Mouse (Mus musculus) embryonic stem cell, embryonic (primary cell): Measurements from ENCODE around the gene Brms1.

Source experiments
- CTCF ChIA-PET, 4 experiments: fragments of 300-600 bp in 2 of 4; fragments of 350-600 bp in 2 of 4; sonication (Branson Sonifier 250); formaldehyde crosslinking; loops; one replicate each; lab custom pipeline; 2022; ENCODE audit warnings: inconsistent platforms in 2 of 4; lab: Charles Lee
- POLR2A ChIA-PET, 4 experiments: fragments of 300-600 bp in 2 of 4; fragments of 350-600 bp in 2 of 4; sonication (Branson Sonifier 250); formaldehyde crosslinking; loops; one replicate each; lab custom pipeline; 2022; ENCODE audit warnings: antibody characterized with exemption in 4 of 4, inconsistent platforms in 1 of 4; lab: Charles Lee

Brms1 gene

DNA sequence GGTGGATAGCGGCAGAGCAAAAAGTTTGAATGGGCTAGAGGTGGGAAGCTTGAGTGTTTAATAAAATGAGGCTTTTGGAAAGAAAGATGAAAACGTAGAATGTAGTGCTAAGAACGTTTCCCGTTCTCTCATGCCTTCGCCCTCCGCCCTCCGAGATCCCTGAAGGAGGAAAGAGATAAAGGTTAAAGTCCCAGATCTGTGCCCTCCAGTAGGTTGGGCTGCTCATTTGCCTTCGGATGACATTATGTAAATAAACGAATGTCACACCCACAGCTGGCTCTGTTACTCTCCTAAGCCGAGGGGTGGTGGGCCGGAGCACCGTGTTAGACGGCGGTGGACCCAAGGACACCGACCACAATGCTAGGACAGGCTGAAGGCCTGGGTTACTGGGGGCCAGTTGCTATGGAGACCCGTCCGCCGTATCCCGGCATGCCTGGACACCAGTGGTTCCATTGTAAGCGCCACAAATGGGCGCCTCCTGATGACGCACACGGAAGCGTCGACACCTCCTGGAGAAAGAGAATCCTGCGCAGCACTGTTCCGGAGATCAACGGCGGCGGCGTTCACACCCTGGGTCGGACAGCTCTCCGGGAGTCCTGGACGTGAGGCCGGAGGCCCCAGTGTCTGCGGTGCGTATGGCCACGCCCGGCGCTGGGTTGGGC is at the start of gene Brms1:
Brms1 (plus strand) TSS at position 493 of the 662 bp plus-strand sequence.
- ChIA-PET CTCF (interaction anchor here (0.5 to 4.6 kb wide), 10 partner anchors 9 to 989 kb away, joined by 3 to 77 read pairs (median 3); partner anchors contain the start of genes Rin1 (in 1 of the 4) and Yif1a (in 1 of the 4)), POLR2A (interaction anchor here in 3 of 4 experiments (1.0 to 7.3 kb wide), 17 partner anchors 8 to 416 kb away, joined by 3 to 96 read pairs (median 4); partner anchors contain the start of genes Rin1 (in 2 of the 3), Slc29a2 (in 2 of the 3), Cd248 (in 1 of the 3) and Dpp3 (in 1 of the 3))

DNA sequence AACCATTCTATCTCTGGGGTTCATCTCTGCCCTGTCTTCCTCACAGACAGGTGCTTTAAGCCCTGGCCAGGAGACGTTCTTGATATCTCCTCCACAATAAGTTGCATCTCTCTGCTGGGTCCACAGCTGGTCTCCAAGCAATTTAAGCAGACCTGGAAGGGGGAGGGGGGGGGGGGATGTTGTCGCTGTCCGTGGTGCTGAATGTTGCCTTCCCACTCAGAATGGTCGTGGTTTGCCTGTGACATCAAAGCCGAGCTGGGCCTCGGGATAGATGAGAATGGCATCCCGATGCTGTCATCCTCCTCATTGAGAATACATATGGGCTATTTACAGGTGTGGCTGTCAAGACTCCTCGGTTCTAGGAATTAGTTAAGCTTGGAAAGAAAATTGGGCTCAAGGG is 48.8 kb upstream of the Brms1 start:
- ChIA-PET POLR2A (interaction anchor here in 3 of 4 experiments (0.6 to 1.0 kb wide), 13 partner anchors 11 to 501 kb away, joined by 3 to 4 read pairs (median 3); partner anchors contain the start of genes AC124502.3 (in 1 of the 3) and B4gat1 (in 1 of the 3)), CTCF (interaction anchor here (0.6 to 2.5 kb wide), 8 partner anchors 9 to 992 kb away, joined by 3 to 12 read pairs (median 4); partner anchors contain the start of genes Gm49405 (in 1 of the 4) and Nudt8 (in 1 of the 4))

DNA sequence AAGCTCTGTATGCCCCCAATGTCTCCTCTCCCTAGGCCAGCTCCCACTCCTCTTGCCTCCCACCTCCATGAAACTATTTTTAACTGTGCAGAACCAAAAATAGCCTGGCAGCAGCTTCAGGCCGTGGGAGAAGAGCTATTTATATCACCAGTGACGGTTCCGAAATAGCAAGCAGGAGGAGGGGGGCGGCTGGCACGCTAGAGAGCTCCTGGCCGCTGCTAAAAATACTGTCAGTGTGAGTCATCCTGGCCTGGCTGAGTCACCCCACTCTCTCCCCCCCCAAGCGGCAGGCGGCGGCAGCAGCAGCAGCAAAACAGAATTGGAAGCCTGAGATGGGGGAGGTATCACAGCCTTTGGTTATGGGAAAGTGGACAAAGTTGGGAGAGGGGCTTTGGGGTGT is 48.2 kb upstream of the Brms1 start:
- ChIA-PET POLR2A (interaction anchor here in 3 of 4 experiments (0.5 to 1.0 kb wide), 12 partner anchors 10 to 500 kb away, joined by 3 to 4 read pairs (median 3); partner anchors contain the start of genes AC124502.3 (in 1 of the 3) and B4gat1 (in 1 of the 3)), CTCF (interaction anchor here (0.6 to 2.5 kb wide), 8 partner anchors 9 to 993 kb away, joined by 3 to 12 read pairs (median 4); partner anchors contain the start of genes Gm49405 (in 1 of the 4) and Nudt8 (in 1 of the 4))

DNA sequence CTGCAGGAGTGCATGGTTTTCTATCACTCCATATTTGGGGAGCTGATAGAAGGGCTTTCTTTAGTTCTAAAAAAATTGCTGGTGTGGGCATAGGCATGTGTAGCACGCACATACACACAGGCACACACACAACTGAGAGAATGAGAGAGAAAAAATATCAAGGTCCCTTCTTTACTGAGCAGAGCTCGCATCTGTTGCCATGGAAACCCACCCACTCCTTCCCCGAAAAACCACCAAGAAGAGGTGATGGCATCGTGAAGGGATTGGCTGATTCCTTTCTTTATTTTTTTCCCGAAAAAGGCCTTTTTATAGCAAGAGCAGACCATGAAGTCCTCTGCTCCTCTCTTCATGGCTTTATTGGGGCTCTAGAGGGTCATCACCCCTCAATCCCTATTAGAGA is 47.1 kb upstream of the Brms1 start:
- CTCF ChIA-PET = interaction anchor here in 1 of 4 experiments (2.5 kb wide), 1 partner anchor 12 kb away, joined by 9 read pairs; no protein-coding TSS in a partner anchor
- POLR2A ChIA-PET = no interaction called here

DNA sequence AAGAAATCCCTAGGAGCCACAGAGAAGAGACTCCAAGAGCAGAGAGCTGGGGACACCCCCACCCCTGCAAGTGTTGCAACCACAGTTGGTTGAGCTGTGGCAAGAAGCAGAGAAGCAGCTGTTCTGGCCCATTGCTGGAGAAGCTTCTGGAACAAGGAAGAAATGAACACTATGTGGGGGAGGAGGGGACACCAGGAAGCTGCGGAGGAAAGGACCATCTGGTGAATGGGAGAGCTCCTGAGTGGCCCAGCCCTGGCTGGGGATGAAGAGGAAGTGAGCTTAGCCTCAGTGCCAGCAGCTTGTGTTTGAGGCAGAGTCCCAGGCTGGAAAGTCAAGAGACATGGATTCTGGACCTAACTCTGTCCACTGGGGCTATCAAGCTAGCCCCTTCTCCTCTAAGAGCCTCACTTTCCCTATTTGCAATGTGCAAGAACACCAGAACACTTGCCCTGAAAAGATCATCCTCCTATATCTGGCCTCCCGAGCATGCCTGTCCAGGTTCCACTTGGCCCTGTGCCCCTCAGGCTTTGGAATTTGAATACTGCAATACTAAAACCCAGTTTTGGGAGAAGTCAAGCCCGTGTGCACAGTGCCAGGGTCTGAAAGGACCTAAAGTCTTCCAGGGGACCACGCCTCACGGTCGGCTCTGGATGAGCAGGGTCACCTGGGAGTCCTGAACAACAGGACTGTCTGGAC is 41.6 kb upstream of the Brms1 start:
- CTCF ChIA-PET = interaction anchor here in 3 of 4 experiments (0.6 to 2.8 kb wide), 6 partner anchors 10 to 310 kb away, joined by 3 to 10 read pairs (median 4); no protein-coding TSS in a partner anchor
- POLR2A ChIA-PET = interaction anchor here in 1 of 4 experiments (0.7 to 1.1 kb wide), 4 partner anchors 9 to 37 kb away, joined by 3 to 4 read pairs (median 3); no protein-coding TSS in a partner anchor

DNA sequence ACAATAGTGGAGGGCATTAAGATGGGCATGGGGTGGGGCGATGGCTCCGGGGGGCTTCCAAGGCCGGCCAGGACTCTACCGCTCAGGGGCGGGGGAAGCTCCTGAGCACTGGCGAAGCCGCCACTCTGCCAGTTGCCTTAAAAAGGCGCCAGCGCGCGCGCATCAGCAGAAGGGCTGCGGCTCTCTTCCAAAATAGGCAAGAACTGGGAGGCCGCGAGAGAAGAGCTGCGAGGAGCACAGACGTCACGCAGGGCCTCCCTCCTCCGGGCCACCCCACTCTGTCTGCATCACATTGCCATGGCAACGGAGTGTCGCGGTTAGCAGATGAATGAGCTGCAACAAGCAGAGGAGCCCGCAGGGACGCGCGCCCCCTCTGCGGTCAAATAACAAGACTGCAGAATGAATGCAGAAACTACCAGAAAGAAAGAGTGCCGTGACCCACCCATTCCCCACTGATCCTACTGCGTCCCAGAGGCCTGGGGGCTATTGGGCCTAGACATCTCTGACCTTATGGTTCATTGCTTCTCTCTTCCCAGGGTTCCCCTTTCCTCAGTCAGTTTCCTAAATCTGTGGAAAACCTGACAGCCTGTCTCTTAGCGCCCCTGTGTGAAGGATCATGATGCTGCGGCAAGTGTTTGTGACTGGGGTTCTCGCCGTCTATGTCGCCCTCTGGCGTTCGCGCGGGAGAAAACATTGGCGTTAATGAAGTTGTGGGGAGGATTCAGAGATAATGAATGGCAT is 39.3 kb upstream of the Brms1 start:
- ChIA-PET CTCF (interaction anchor here (0.6 to 2.8 kb wide), 27 partner anchors 9 to 562 kb away, joined by 3 to 12 read pairs (median 4); partner anchors contain the start of genes Ccdc87 (in 1 of the 4) and Ccs (in 1 of the 4)), POLR2A (interaction anchor here (0.6 to 2.0 kb wide), 9 partner anchors 11 to 386 kb away, joined by 3 to 5 read pairs (median 4); partner anchors contain the start of gene Slc29a2 (in 1 of the 4))

DNA sequence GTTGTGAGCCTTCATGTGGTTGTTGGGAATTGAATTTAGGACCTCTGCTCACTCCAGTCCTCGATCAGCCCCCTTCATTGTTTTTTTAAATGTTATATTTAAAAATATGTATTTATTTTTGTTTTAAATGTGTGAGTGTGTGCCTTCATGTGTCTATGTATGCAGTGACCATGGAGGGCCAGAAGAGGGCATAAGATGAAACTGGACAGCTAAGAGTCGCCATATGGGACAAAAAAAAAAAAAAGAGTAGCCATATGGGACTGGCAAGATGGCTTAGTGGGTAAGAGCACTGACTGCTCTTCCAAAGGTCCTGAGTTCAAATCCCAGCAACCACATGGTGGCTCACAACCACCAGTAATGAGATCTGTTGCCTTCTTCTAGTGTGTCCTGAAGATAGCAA is 37.5 kb upstream of the Brms1 start:
- ChIA-PET CTCF (interaction anchor here (0.6 to 2.1 kb wide), 12 partner anchors 9 to 712 kb away, joined by 3 to 9 read pairs (median 4); partner anchors contain the start of genes Dpp3 (in 1 of the 4), Pacs1 (in 1 of the 4) and Slc29a2 (in 1 of the 4)), POLR2A (interaction anchor here (0.6 kb wide), 5 partner anchors 11 to 1432 kb away, joined by 3 read pairs; partner anchors contain the start of gene Kmt5b (in 1 of the 4))

DNA sequence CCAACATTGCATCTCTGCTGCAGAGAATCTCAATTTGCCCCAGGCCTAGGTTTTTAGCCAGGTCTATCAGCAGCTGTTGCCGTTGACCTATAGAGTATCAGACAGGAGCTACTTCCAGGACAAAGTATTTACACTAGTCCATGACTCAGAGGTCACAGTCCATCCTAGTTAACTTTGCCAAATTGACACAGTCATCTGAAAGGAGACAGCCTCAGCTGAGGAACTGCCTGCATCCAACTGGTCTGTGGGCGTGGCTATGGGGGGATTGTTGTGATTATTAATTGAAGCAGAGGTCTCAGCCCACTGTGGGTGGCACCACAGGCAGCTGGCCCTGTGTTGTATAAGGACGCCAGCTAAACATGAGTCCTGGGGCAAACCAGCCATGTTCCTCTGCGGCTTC is 36.2 kb upstream of the Brms1 start:
- ChIA-PET CTCF (interaction anchor here in 3 of 4 experiments (0.6 to 2.1 kb wide), 7 partner anchors 10 to 146 kb away, joined by 3 to 7 read pairs (median 3); partner anchors contain the start of gene Yif1a (in 1 of the 3)), POLR2A (interaction anchor here in 3 of 4 experiments (0.6 to 2.2 kb wide), 4 partner anchors 15 to 813 kb away, joined by 3 to 5 read pairs (median 4); partner anchors contain the start of gene Npas4 (in 1 of the 3))

DNA sequence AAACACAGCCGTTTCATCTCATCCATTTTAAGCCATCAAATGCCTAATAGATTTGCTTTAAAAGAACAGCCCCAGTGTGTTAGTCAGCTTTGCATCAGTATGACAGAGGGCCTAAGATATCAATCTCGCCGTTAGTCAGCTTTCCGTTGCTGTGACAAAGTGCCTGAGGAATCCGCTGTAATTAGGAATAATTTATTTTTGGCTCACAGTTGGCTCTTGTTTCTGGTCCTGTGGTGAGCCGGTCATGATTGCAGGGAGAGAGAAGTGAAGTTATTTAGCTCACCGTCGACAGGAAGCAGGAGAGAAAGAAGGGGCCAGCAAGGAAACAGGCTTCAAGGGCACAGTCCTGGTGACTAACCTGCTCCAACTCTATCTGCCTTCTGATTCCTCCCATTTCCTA is 28.0 kb upstream of the Brms1 start:
- ChIA-PET CTCF (interaction anchor here (0.5 to 2.8 kb wide), 19 partner anchors 10 to 918 kb away, joined by 3 to 21 read pairs (median 4); partner anchors contain the start of genes Slc29a2 (in 2 of the 4), AC124502.3 (in 1 of the 4), B4gat1 (in 1 of the 4) and Npas4 (in 1 of the 4)), POLR2A (interaction anchor here in 2 of 4 experiments (0.5 to 2.9 kb wide), 19 partner anchors 11 to 1172 kb away, joined by 3 to 21 read pairs (median 4); partner anchors contain the start of genes Slc29a2 (in 2 of the 2), AC124502.3 (in 1 of the 2), B4gat1 (in 1 of the 2) and Brms1 (in 1 of the 2))

DNA sequence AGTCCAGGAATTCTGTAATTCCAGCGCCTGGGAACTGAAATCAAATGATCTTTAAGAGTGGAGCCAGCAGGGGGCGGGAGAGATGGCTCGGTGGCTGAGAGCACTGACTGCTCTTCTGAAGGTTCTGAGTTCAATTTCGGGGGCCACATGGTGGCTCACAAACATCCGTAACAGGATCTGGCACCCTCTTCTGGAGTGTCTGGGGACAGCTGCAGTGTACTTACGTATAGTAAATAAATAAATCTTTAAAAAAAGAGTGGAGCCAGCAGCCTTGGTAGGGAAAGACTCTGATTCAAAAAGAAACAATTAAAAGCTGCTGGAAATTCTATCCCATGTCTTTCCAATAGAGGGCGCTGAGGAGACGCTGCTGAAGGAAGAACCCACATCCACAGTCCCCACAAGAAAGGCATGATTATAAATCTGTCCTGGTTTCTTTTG is 26.2 kb upstream of the Brms1 start:
- CTCF ChIA-PET = interaction anchor here (0.6 to 4.8 kb wide), 42 partner anchors 9 to 581 kb away, joined by 3 to 63 read pairs (median 4); partner anchors contain the start of genes AC124502.3 (in 3 of the 4), B4gat1 (in 3 of the 4), Rin1 (in 3 of the 4) and Slc29a2 (in 1 of the 4)
- POLR2A ChIA-PET = interaction anchor here in 3 of 4 experiments (0.6 to 2.1 kb wide), 9 partner anchors 9 to 57 kb away, joined by 3 to 10 read pairs (median 3); partner anchors contain the start of genes Slc29a2 (in 3 of the 3), AC124502.3 (in 1 of the 3), B4gat1 (in 1 of the 3) and Rin1 (in 1 of the 3)

DNA sequence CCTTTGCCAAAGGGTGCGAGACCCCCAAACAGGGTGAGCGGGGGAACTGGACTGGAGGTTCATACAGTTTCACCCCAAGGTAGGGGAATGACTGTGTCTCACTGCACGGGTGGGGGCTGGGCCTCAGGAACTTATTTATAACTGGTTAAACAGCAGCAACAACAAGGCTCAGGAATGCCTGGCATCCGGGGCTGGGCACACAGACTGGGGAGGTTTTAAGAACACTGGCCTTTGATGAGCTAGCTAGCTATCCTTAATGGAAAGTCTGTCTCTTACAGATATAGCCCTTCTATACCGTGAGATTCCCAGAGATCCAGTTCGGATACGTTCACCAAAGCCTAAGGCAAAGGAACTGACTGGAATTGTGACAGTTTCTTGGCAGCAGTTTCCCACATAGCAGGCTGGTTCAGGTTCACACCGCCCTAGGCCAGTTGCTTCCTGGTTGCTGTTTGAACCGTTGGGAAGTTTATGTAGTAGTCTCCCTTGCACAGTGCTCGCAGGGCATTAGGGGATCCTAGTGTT is 24.9 kb upstream of the Brms1 start:
- POLR2A ChIA-PET = interaction anchor here in 3 of 4 experiments (0.5 to 3.2 kb wide), 42 partner anchors 9 to 440 kb away, joined by 3 to 11 read pairs (median 4); partner anchors contain the start of genes AC124502.3 (in 2 of the 3), Yif1a (in 2 of the 3), B4gat1 (in 1 of the 3) and Cd248 (in 1 of the 3)
- CTCF ChIA-PET = interaction anchor here (0.6 to 4.8 kb wide), 38 partner anchors 15 to 1459 kb away, joined by 3 to 63 read pairs (median 4); partner anchors contain the start of genes AC124502.3 (in 2 of the 4), B4gat1 (in 2 of the 4), Klc2 (in 1 of the 4) and Rin1 (in 1 of the 4)

DNA sequence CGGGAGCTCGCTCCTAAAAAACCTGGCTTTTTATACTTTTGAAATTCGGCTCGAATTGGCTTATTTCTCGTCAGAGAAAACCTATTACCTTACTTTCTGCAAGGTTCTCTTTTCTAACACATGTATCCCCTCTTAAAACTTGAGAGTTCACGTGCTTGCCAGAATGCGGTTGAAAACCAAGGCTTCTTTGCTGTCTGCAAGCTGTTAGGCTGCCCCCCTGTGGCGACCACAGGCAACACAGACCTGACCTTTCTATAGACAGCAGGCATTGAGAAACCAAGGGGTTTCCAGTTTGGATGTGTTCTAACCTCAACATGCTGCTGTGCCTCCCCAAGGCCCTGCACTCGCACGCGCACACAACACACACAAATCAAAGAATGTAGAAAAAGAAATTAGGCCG is 24.4 kb upstream of the Brms1 start:
- ChIA-PET CTCF (interaction anchor here (0.6 to 4.8 kb wide), 39 partner anchors 14 to 1460 kb away, joined by 3 to 63 read pairs (median 4); partner anchors contain the start of genes AC124502.3 (in 2 of the 4), B4gat1 (in 2 of the 4), Actn3 (in 1 of the 4) and Klc2 (in 1 of the 4)), POLR2A (interaction anchor here in 3 of 4 experiments (0.6 to 3.2 kb wide), 41 partner anchors 8 to 440 kb away, joined by 3 to 11 read pairs (median 4); partner anchors contain the start of genes AC124502.3 (in 2 of the 3), Yif1a (in 2 of the 3), B4gat1 (in 1 of the 3) and Gm21992 (in 1 of the 3))

DNA sequence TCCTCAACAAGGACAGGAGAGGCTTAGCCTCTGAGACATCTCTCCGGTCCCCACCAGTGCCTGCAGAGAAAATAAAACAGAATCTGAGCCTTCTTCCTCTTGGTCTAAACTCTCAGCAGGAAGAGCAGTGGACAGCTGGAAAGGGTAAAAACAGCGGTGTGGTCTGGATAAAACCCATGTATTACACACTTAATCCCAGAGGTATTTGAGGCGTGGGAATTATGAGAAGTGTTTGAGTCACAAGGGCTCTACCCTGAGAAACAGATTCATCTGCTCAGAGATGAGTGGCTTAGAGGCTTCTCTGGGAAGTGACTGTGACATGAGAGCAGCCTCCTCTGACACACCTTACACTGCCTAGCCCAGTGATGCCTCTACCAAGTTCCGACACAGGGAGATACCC is 23.5 kb upstream of the Brms1 start:
- CTCF ChIA-PET = interaction anchor here (0.6 to 4.8 kb wide), 17 partner anchors 21 to 562 kb away, joined by 3 to 63 read pairs (median 4); partner anchors contain the start of genes AC124502.3 (in 1 of the 4), Actn3 (in 1 of the 4), B4gat1 (in 1 of the 4) and Rin1 (in 1 of the 4)
- POLR2A ChIA-PET = interaction anchor here in 3 of 4 experiments (0.7 to 3.2 kb wide), 17 partner anchors 12 to 439 kb away, joined by 3 to 11 read pairs (median 5); partner anchors contain the start of genes AC124502.3 (in 2 of the 3), Gm21992 (in 2 of the 3), Rbm14 (in 2 of the 3) and B4gat1 (in 1 of the 3)

DNA sequence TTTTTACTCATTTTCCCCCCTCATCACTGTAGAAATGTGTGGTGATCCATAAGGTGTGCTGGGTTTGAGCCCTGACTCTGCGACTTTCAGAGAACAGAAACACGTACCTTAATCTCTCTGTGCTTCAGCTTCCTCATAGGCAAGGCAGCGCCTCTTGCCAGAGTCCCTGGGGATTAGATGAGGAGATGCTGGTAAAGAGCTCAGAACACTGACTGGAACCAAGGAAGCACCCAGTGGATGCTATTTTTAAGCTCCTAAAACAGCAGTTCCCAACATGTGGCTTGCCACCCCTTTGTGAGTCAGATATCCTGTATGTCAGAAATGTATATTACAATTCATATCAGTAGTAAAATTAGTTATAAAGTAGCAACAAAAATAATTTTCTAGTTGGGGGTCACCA is 23.0 kb upstream of the Brms1 start:
- CTCF ChIA-PET = interaction anchor here in 1 of 4 experiments (1.3 to 4.8 kb wide), 3 partner anchors 34 to 70 kb away, joined by 3 to 63 read pairs (median 5); partner anchors contain the start of genes Rin1 and Yif1a
- POLR2A ChIA-PET = interaction anchor here in 2 of 4 experiments (0.7 to 3.2 kb wide), 16 partner anchors 11 to 439 kb away, joined by 3 to 11 read pairs (median 4); partner anchors contain the start of genes AC124502.3 (in 2 of the 2), B4gat1 (in 2 of the 2), Gm21992 (in 1 of the 2) and Mrpl11 (in 1 of the 2)
